ENCODE assay signal across 1 mouse cellular context in the genomic region with DNA sequence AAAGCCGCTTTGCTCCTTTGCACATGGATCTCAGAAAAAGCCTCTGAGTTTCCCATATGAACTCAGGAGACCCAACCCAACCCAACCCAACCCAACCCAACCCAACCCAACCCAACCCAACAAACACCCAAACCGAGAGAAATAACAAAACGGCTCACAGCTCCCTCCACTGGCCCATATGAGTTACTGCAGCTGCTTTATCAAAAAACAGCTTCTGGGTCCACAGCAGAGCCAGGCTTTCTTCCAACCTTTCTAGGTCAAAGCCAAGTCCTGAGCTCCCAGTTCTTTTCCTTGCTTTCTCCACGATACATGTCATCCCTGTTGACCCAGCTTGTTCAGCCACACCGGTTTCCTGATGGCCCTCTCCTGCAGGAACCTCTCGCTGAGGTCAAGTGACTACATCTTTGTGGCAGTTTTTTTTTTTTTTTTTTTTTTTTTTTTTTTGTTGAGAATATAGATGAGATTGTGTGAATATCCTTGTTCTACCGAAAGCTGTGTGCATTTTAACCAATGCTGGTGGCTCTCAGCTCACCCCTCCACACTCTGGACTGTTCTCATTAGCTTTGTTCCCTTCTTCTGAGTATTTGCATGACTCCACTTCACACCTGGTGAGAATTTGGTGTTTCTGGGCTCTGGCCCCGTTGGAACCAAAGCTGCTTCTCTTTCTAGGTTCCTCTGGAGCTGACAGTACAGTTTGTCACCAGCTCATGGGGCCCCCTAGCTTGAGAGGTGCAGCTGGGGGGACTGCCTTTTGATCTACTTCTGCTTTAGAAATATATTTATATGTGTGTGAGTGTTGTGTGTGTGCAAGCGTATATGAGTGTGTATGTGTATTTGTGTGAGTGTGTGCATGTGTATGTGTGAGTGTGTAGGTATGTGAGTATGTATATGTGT.
TF ChIP-seq lines count a peak whose summit lies in the region.

No protein-coding gene starts in this region.

TF ChIP-seq in MEL, 35 proteins besides CTCF, POLR2A, EP300 and RAD21:
- peak; percentile 85 for TF ChIP-seq ZNF384 (IDR thresholded peaks at IDR 0.05; ENCODE audit: low read depth, low read length)
- peak; percentile 55 for TF ChIP-seq SMC3 (IDR thresholded peaks at IDR 0.05; ENCODE audit: low read depth, low read length)
- peak; percentile 52 for TF ChIP-seq ZC3H11A (IDR thresholded peaks at IDR 0.05; ENCODE audit: low read depth, low read length)
- TF ChIP-seq USF1 (IDR thresholded peaks at IDR 0.05; ENCODE audit: low read depth, low read length) = no peak
